Mouse (Mus musculus) retina, adult 2 months (tissue): ENCODE data around the gene Gm45234.
"Not testable (repeated sequence)": the region's sequence is repeated elsewhere in the genome, so short reads cannot be mapped to it uniquely, and the experiment has no call there.

Experiments
- DNase-seq: peaks from one replicate; pipeline ENCODE4 v3.0.0-alpha.2; 2012; ENCODE audit warnings: low read depth, low spot score

Gene Gm45234

DNA sequence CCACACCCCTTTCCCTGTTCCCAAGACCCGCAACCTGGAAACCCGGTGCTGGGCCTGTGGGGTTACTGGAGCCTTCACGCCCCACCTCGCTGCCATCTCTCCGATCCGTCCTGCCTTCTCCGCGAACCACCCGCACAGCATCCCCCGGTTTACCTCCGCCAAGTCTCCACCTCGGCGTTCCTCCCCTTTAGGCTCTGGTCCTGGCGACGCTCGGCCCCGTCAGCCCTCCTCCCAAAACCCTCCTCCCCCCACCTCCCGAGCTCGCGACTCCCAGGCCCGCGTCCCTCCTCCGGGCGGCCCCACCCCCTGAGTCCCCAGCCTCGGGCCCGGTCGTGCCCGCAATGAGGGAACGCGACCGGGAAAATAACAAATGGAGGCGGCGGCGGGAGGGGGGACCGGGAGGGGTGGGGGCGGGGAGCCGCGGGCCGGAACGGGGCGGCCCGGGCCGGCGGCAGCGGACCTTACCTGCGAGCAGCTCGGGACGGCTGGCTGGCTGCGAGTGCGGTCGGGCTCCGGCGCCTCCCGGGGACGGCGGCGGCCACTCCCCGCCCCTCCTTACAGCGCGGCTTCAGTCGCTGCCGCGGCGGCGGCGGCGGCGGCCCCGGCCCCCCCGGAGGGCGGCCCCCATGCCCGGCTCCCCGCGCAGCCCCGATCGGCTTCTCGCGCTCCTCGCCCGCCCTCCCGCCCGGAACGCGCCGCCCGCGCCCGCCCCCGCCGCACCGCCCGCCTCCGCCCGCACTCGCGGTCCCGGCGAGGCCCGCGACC is at the start of gene Gm45234, which contains the start of gene Atn1:
TSS of gene Gm45234 (minus strand) at position 191 of the 765 bp plus-strand sequence.
TSS of gene Atn1 (minus strand) at position 694 of the 765 bp plus-strand sequence.
- DNase-seq = no peak

DNA sequence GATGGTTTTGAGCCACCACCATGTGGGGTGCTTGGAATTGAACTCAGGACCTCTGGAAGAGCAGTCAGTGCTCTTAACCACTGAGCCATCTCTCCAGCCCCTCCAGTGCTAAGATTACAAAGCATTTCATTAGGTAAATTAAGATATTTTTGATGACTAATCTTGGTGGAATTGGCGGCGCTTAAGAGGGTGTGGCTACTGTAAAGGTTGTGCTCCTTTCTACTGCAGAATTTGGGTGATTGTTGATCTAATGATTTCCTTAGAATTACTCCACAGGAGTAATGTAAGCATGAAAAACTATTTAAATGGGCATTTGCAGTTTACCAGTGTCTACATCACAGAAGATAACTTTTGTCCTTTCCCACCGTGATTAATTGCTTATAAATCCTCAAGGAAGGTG is 48.5 kb upstream of the Gm45234 start:
- DNase-seq = no peak

DNA sequence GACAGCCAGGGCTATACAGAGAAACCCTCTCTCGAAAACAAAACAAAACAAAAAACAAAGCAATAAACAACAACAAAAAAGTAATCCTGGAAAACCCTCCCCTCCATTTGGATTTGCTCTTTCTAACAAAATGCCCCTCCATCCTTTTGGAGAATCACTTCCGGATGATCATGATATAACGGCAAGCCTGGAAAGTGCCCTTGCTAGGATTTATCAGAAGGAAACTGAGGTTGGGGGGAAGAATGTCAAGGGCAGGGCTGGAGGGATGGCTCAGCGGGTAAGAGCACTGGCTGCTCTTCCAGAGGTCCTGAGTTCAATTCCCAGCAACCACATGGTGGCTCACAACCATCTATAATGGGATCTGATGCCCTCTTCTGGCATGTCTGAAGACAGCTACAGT is 47.9 kb upstream of the Gm45234 start:
- DNase-seq = not testable (repeated sequence)

DNA sequence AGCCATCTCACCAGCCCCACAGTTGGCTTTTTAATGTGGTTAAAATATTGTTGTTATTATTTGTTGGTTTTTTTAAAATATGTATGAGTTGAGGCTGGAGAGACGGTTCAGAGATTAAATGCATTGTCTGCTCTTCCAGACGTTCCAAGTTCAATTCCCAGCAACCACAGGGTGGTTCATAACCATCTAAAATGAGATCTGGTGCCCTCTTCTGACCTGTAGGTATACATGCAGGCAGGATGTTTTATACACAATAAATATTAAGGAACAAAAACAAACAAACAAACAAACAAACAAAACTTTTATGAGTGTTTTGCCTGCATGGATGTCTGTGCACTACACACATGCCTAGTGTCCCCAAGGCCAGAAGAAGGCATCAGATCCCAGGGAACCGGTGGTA is 47.2 kb upstream of the Gm45234 start:
- no peak for DNase-seq

DNA sequence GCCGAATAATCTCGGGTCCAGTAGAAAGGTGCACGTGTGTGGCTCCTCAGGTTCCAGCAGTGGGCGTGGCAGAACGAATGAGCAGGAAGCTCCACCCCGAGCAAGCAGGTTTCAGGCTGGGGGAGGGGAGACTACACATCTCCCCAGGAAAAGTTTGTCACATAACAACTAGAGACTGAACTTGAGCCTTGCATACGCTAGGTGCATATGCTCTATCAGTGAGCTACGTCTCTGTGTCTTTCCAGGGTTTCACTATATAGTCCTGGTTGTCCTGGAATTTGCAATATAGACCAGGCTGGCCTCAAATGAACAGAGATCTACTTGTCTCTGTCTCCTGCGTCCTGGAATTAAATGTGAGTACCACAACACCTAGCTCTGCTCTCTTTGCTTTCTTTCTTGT is 46.6 kb upstream of the Gm45234 start:
- DNase-seq = not testable (repeated sequence)

DNA sequence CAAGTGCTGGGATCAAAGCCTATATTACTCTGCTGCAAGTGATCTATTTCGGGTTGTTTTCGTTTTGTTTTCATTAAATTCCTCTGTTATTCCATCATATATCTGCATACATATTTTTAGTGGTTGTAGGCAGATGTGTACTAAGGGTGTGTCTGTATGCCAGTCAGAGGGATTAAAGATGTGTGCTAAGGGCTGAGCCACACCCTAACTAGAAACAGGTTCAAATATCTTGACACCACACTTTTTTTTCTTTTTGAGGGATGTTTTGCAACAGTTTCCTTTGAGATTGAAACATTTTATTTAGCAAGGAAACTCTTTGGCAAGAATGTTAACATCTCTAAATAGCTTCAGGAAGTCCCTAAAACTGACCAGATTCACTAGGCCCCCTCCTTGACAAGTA is 40.4 kb upstream of the Gm45234 start:
- DNase-seq = no peak

DNA sequence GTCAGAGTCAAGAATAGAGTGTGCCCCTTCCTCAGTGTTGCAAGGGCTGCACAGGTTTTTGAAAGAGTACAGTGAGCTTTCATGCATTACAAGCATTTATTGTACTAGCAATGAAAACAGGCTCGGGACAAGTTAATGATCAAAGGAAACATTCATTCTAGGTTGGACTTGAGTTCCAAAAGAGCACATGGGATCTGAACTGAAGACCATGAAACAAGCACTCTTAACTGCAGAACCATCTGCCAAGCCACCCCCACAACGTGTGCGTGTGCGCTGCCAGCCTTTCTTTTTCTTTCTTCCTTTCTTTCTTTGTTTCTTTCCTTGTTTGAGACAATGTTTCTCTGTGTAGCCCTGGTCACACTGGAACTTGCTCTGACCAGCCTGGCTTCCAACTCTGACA is 40.0 kb upstream of the Gm45234 start:
- no peak for DNase-seq

DNA sequence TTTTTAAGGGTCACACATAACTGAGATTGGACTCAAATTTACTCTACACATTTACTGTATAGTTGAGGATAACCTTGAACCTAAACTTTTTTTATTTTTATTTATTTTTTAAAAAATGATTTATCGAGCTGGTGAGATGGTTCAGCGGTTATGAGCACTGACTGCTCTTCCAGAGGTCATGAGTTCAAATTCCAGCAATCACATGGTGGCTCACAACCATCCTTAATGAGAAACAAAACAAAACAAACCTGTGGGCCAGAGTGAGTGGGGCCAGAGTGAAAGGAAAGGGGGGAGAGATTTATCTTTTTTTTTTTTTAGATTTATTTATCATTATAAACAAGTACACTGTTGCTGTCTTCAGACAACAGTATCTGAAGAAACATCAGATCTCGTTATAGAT is 36.1 kb upstream of the Gm45234 start:
- DNase-seq = no peak

DNA sequence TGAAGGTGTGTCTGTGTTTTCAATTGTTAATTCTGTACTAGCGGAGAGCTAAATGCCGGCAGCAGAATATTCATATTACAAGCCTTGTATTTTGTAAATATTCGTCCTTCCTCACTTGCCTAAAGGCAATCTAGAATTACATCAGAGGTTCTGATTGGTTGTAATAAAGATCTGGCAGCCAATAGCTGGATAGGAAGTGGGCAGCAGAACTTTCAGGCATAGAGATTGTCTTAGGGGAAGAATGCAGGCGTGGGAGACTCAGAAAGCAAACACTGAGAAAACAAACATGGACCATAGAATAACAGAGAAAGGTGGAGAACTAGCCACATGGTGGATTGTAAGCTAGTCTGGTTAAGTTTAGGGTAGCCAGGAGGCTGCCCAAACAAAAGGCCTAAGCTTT is 34.3 kb upstream of the Gm45234 start:
- DNase-seq = no peak

DNA sequence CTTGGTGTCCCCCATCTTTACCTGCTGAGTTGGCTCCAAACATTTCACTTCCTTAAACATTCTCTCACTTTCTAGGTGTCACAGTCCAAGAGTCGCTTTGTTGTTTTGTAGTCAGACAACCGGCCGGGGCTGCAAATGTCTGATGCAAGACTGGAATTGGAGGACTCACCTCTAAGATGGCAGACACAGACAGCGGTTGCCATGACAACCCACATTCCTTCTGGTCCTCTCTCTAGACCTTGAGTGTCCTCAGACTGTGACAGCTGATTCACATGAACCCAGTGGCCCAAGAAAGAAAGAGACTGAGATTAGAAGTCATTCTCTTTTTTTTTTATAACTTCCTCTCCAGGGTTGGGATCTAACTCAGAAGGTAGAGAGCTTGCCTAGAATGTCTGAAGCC is 33.7 kb upstream of the Gm45234 start:
- no peak for DNase-seq

DNA sequence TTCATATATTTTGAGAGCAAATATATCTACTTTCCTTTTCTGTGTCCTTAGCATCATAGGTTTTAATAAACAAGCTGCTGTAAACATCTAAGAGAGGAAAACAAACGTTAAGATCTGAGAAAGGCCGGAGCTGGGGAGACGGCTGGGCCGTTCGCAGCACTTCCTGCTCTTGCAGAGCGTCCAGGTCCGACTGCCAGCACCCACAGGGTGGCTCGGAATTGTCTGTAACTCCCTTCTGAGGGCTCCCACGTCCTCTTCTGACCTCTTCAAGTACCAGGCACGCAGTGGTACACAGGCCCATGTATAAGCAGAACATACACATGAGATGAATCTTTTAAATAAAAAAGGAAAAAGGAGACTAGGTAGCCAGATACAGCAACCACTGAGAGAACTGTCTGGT is 31.9 kb upstream of the Gm45234 start:
- no peak for DNase-seq

DNA sequence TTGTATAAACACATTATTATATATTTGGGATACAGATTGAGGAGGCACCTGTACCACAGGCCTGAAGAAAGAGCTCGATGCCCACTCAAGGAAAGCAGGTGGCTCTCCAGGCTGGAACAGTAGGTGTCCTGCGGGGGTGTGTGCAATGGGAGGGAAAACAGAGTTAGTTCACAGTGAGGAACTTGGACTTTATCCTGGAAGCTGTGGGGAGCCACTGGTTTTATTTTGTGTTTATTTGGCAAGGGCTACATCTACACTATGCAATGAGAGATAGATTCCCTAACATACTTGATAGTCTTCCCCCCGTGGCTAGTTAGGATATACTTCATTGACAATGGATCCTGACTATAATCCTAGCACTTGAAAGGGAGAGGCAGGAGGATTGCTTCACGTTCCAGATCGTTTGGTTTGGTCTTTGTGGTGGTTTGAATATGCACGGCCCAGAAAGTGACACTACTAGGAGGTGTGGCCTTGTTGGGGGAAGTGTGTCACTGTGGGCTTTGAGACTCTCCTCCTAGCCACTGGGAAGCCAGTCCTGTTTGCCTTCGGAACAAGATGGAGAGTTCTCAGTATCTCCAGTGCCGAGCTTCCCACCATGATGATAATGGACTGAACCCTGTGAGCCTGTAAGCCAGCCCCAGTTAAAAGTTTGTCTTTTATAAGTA is 31.1 kb upstream of the Gm45234 start:
- DNase-seq = no peak

DNA sequence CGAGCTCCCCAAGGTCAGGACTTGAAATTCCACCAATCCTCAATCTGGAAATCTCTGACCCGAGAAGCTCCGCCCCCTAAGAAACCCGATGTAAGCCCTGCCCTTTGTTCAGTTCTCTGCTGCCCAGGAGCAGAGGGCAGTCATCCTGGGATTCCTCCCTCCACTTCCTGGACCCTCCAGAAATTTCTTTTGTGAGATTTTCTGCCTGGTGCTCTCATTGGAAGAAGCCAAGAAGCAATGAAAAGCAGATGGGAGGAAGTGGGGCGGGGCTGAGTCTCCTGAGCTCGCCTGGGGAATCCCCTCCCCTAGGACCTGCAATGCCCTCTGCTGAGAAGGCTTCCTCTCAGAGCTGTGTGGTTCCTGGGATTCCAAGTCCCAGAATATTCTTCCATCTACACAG is 26.6 kb upstream of the Gm45234 start:
- no peak for DNase-seq

DNA sequence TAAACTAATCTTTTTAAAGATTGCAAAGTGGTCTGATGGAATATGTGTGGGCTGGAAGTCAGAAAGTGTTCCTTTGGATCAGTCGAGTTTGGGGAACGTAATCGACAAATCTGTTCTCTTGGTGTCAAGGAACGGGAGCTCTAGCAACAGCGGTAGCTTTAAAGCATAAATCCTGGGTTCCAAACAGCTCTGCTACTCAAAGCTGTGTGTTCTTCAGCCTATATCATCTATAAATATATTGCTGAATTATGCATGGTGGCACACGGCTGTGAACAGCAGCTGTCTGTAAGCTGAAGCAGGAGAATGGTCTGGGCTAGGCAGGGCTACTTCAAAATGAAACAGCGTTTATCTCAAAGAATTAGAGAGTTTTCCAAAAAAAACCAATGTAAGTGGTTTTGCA is 25.1 kb upstream of the Gm45234 start:
- DNase-seq = no peak

DNA sequence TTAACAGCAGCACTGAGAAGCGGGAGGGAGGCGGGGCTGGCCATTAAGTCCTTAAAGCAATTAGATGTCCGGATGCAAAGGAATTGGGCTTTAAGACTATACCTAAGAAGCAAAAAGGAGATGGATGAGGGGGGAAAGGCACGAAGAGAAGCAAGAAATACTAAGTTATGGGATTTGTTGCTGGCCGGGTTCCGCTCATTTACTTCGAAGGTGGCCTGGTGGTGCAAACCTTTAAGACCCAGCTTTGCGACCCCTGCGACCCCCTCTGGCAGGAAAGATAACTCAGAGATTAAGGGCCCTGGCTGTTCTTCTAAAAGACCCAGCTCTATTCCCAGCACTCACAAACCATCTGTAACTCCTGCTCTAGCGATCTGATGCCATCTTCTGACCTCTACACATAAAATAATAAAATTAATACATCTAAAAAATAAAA is 24.2 kb upstream of the Gm45234 start:
- no peak for DNase-seq

DNA sequence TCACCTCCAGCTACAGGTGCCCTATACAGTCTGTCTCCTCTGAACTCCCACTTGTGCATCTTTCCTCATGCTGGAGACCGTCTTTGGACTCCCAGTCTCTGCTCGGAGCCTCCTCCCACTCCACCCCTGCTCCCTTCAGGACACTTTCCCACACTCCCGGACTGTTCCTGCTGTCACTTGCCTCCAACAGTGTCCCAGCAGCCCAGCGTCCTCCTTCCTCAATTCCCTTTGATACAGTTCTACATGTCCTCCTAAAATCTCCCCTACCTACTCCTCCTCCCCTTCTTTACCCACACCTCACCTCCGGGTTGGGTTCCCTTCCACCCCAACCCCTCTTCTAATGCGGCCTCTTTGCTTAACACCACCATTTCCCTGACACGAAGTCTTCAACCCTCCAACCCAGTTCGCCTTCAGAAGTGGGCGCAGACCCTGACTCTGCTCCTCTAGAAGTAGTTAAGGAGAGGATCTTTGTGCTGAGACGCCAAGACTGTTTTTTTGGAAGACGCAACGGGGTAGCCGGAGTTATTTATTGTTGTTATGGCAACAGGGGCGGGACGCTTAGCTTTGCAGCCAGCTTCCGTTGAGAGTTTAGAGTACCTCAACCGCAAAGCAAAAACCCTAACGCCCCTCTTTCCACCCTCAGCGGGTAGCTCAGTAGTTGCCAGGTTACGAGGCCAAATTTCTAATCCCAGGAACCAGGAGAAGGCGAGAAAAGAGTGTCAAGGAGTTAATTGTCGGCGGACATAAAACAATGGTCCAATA is 23.6 kb upstream of the Gm45234 start, which contains the start of gene Lrrc23:
TSS of gene Lrrc23 (minus strand) at position 506 of the 762 bp plus-strand sequence.
- no peak for DNase-seq

DNA sequence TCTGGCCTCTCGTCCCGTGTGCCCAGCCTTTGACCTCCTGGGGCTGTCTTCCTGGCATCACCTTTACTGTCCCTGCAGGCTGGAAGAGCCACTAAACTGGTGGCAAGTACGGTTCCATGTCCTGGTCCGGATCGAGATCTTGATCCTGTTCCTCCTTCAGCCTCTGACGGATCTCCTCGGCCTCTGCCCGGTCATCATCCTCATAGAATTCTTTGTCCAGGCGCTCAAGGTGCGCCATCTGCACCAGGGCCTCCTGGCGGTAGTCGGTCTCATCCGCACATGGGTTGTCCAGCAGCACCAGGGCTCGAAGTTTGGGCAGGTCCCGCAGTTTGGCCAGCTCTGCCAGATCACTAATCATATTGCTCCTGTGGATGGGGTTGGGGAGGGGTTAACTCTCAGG is 14.7 kb upstream of the Gm45234 start:
- no peak for DNase-seq

DNA sequence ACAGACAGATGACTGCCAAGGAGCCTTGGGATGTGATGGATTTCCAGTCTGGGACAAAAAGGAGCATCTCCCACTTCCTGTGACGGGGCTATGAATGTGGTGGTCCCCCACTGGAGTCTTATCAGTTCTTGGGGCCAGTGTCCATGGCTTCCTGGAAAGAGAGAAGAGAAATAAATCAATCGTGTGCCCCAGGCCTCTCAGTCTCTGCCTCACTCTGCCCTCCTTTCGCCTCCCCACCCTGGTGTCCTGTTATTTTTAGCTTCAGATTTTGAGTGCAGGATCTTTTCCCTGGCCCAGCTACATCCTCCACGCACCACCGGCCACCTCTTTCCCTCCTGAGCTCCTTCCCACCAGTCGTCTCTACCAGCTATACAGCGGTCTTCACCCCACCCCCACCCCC is 14.2 kb upstream of the Gm45234 start:
- DNase-seq = no peak

DNA sequence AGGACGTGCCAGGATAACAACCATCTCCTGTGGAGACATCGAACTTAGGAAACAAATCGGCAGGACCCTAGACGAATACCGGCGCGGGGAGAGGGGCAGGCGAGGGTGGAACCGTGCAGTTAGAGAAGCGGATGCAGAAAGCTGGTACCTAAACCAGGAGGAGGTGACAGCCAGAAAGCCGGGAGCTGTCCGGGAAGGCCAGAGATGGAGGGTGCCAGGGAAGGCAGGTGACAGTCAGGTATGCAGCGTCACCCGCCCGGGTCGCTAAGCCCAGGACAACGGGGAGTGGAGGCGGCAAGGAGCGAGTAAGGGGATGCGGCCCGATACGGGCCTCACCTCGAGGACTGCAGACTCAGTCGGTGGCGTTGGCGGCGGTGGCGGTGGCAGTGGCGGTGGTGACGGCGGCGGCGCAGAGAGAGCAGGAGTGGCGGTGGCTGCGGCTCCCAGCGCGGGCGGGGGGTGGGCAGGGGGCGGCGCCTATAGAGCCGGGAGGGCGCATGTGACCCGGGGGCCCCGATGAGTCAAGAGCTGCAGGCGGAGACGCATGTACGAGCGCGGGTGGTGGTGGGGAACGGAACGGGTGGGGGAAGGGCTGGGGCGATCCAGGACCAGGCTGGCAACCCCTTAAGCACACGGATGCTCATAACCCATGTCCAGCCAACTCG is 13.4 kb upstream of the Gm45234 start, which contains the start of gene Eno2:
TSS of gene Eno2 (minus strand) at position 573 of the 665 bp plus-strand sequence.
- no peak for DNase-seq

DNA sequence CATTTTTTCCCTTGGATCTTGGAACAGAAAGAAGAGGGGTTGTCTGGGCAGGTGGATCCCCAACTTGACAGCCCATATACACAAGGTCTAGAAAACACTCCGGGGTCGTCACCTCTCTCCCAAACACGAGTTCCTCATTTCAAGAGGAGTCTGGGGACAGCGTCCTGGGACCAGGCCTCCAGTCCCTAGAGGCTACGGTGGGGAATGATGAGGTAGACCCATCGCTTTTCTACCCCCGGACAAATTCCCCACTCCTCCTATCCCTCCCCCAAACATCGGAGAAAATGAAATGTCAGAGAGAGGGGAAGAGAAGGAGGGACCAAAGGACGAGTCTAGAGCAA is 12.9 kb upstream of the Gm45234 start:
- DNase-seq = no peak

DNA sequence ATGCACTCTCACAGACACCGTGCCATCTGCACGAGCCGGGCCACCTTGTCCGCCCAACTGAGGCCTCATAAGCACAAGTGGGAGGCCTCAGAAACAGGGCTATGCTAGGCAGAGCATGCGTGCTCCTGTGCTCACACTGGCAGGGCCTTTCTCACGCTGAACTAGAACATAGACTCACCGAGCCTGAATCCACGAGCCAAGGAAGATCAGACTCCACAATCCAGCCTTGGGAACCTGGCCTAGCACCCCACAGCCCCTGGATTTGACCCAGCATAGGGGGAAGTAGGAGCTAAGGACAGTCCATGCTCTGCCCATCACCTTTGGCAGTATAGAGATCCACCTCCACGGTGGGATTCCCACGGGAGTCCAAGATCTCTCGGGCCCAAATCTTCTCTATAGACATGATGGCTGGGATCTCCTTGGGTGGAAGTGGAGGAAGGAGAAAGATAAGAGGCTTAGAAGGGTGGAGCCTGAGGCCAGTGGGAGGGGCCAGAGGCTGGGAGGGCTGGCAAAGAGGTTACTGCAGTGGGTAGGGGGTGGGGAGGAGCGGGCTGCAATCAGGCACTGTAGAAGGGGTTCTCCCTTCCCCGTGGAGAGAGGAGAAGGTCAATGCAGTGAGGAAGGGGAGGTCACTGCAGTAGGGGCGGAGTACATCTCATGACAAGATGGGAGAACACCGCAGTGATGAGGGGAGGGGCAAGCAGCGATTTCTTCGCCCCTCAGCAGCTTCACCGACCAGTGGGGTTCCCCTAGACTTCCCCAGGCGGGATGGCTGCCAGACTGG is 12.3 kb upstream of the Gm45234 start:
- peak; percentile 74 for DNase-seq
